Mouse (Mus musculus): ENCODE results near the gene Tmem119.

Gene Tmem119

DNA sequence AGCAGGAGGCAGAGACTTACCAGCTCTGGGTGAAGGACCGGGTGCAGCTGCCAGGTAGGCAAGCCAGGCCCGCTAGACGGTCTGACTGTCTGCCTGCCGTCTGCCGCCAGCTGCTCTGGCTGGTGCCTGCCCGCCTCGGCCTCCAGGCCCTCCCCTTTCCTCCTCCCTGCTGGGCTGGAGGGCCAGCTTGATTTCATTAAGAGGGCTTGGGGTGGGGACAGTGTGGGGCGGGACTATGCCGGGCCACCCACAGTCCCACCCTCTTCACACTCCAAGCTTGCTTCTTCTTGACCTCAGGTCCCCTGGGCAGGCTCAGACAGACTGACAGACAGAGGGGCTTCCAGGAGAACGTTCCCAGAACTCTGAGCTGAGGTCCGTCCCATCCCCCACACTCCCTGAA lies at the start of gene Tmem119:
Gene Tmem119, minus strand, starts transcription at position 237 of the 400 bp plus-strand sequence.
- DNase-seq: no peak

DNA sequence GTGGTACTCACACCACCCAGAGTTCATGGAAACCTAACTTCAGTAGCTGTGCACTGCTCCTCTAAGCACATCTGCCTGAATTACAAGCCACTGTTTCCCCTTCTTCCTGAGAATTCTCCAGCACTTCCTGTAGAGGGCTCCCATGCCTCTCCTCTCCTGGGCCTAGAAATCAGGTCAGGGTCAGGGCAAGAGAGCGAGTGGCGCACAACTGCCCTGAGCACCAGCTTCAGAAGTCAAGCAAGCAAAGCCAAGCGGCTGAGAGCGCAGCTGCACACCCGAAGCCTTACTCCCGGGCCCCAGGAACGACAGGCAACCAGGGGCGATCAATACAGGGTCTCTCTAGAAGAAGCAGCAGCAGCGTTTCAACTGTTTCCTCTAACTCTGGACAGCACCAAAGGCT lies 47.3 kb upstream of the Tmem119 start:
- no peak for DNase-seq

DNA sequence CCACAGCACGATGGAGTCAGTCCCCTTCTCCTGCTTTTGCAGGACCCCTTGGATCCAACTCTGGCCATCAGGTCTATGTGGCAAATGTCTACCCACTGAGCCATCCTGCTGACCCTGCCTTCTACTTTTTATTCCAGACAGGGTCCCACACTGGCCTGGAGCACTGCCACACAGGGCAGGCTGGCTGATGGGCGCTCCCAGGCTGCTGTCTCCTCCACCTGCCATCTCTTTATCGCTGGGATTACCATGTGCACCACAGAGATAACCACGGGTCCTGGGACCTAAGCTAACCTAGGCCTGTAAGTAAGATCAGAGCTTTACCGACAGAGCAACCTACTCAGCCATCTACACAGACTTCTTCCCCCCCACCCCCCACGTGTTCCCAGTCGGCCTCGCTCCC lies 46.3 kb upstream of the Tmem119 start:
- DNase-seq: no peak

DNA sequence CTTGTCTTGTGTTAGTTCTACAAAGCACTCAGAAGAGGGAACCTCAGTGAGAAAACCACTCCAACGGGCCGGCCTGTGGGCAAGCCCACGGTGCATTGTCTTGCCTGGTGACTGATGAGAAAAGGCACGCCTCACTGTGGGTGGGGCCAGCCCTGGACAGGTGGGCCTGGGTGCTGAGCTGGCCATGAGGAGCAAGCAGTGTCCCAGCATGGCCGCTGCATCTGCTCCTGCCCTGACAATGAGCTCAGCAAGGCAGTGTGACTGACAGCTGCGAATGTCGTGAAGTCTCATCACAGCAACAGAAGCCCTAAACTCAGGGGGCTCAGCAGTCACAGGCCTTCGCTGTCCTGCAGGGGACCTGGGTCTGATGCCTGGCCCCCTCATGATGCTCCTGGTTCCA lies 45.3 kb upstream of the Tmem119 start:
- no peak for DNase-seq

DNA sequence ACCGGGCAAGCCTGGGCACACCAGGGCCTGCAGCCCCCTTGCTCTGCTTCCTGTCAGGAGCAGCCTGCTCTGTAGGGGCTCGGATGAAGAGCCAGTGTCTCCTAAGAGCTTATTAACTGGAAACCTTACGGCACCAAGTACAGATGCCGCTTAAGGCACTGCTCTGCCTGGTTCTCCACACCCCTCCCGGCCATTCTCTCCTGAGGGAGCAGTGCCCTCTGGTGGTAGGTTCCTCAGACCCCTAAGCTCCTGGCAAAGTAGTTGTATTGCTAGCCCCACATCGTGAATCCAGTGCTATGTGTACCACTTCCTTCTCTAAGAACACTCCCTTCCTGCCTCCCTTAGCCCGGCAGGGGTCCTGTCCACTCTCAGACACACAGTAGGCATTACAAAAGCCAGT lies 44.4 kb upstream of the Tmem119 start:
- peak; percentile 92 for DNase-seq

DNA sequence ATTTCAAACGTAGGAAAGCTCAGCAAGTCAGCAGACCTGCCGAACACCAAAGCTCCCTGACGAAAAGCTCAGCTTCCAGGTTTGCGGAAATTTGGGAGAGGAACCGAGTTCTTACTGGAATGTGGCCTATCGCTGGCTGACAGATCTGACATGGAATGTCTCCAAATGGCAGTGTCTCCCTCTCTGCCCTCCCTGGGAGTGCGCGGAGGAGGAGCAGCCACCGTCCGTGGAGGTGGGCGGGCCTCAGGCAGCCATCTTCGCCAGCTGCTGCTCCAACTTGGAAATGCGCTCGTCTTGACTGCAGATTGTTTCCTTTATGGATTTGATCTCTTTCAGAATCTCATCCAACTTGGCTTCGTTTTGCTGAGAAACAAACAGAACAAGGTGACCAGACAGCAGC lies 43.8 kb upstream of the Tmem119 start:
- DNase-seq: no peak

DNA sequence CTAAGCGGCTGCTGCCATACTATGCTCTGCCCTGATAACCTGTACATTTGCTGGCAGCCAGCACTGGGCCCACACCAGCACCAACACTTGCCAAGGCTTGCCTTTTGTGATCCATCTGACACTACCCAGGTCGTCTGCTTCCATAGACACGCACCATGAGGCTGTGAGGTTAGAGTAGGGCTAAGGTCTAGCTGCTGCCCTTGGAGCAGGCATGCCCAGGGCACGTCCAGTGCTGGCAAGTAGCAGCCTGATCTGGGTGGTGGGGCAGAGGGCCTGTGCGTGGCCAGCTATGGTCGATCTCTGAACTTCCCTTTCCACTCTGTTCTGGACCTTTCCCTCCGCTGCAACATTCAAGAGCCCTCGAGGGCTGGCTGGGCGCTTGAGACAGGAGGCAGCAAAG lies 42.6 kb upstream of the Tmem119 start:
- DNase-seq: no peak

DNA sequence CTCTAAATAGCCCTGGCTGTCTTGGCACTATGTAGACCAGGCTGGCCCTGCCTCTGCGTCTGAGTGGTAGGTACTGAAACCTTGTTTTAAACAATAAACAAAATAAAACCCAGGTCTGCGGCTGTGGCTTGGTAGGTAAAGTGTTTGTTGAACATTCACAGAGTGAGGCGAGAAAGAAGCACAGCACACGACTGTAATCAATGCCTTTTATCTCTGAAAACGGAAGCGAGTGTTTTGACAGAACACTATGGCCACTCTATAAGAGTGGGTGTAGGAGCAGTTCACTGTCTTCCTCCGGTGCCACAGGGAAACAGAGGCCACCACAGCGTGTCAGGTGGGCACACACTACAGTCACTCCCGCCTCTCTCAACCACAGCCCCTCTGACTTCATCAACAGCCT lies 41.9 kb upstream of the Tmem119 start:
- peak; percentile 18 for DNase-seq

DNA sequence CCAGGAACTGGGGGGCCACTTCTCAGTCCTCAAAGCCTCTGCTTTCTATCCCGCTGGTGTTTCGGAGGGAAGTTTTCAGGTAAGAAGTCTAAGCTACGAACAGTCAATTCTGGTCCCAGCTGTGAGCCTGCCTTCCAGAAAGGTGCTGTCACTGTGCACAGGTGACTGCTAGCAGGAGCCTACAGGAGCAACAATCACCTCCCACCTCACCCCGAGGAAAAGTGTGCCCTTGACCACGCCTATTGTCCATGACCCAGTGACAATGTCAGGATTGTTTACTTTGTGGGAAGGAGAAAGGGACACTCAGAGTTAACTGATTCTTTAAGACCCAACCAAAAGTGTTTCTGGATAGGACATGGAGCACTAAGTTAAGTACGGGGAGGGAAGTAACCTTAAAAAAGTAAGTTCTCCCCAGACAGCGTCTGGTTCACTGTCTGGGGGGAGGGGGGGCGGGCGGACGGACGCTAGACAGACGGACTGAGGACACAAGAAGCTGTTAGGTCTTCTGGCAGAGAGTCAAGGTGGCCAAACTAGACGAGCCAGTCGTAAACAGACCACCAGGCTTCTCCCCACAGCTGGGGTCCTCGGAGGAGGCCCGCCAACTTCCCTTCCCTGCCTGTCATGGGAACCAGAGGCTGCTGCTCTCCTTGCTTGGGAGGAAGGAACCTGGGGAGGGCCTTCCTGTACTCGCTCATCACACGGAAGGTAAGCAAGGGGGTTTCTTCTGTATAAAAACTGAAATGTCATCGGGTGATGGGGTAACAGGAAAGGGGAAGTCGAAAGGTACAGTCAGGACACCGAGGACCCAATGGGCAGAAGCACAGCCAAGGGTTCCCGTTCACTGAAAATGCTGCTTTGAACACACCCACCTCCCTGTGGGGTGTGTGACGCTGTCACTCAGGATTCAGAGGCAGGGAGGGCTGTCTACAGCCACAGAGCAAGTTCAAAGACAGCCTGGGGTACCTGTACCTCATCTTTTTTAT lies 41.2 kb upstream of the Tmem119 start:
- DNase-seq: peak; percentile 32

DNA sequence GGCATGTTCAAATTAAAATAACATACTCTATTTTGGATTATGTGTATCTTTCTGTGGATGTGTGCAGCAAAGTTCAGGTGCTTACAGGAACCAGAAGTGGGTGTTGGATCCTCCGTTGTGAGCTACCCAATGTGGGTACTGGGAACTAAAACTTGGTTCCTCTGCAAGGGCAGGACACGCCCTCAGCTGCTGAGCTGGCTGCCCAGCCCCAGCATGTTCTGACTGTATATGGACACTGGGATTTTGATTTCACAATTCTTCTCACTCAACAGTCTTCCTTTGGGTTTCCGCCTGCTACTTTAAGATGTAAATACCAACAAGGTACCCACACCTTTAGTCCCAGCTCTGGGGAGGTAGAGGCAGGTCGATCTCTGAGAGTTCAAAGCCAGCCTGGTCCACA lies 40.1 kb upstream of the Tmem119 start:
- DNase-seq: no peak

DNA sequence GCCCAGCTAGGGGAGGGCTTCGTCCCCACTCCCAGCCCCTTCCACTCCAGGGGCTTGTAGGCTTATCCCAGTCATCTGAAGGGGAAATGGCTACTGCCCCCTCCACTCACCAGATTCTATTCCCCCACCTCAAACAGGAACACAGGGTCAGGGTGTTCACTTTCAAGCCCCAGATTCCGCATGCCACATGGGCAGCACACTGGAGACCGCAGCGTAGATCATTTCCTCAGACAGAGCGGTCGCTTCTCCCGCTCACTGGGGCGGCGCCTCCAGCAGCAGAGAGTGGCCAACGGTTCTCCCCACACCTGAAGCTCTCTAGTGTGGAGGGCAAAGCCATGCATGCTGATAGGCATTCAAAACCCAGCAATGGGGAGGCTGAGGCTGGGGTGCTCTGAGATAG lies 36.6 kb upstream of the Tmem119 start:
- DNase-seq: peak; percentile 60

DNA sequence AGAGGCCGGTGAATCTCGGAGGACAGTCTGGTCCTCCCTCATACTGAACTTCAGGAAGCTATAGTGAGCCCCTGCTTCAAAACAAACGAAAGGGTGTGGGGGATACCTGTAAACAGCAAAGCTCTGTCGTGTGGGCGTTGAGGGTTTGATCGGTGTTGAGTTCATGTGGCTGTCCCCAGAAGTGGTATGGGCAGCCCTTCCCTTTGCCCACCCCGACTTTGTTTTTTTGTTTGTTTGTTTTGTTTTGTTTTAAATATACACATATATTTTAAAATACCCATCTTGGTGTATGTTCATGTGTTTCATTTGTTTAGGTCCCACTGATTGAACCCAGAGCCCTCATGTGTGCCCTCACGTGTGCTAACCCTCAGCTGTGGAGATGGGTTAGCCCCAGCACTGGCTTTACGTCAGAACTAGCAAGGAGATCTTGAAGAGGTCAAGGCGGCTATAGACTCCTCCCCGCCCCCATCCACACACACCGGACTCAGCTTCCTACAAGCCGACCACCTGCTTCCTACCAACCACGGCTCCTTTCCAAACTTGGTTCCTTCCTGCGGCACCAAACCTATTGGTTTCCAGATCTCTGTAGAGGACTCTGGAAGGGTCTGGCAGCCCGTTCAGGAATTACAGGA lies 33.1 kb upstream of the Tmem119 start:
- DNase-seq: peak; percentile 55

DNA sequence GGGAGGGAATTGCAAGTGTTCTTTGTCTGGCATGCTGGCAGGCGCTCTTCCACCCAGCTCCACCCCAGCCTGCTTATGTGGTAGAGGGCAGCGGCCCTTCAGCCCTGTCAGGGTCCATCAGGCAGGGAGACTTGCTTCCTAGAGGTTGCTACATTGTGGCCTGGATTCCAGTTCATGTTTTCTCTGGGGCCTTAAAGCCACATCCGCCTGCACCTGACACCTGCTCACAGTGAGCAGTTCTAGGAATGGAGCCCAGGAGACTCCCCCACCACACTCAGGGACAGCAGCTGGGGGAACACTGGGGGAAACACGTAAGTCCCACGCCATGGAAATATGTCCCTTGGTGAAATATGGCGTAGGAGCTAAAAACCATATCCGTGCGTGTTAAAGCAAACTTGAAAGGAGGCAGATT lies 32.2 kb upstream of the Tmem119 start, which contains the start of gene Selplg:
Gene Selplg, minus strand, starts transcription at position 155 of the 412 bp plus-strand sequence.
- peak; percentile 89 for DNase-seq

DNA sequence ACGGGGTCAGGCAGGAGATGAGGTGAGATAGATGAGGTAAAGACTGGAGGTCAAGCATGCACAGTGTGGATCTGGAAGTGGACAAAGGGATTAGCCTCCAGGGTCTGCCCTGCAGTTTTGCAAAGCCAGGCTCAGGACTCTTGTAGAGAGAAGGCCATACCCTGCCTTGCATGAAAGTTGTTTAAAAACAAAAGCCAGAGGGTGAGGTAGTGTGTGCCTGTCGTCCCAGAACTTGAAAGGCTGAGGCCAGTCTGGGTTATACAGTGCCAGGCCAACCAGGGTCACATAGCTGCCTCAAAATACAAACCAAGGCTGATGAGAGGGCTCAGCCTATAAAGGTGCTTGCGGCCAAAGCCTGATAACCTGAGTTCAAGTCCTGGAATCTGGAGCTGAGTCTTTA lies 31.4 kb upstream of the Tmem119 start:
- DNase-seq: peak; percentile 56

DNA sequence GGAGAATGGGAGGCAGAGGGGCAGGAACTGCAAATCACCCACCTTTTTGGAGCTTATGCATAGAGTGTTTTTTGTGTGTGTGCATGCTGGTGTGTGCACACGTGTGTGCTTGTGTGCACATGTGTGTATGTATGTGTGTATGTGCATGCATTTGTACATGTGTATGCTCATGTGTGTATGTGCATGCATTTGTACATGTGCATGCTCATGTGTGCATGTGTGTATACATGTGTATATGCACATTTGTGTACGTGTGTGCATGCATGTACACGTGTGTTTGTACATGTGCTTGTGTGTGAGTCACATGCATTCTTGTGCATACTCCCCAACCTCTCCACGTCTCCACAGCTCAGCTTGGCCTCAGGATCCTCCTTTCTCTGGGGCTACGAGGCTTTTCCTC lies 30.5 kb upstream of the Tmem119 start:
- DNase-seq: no peak

DNA sequence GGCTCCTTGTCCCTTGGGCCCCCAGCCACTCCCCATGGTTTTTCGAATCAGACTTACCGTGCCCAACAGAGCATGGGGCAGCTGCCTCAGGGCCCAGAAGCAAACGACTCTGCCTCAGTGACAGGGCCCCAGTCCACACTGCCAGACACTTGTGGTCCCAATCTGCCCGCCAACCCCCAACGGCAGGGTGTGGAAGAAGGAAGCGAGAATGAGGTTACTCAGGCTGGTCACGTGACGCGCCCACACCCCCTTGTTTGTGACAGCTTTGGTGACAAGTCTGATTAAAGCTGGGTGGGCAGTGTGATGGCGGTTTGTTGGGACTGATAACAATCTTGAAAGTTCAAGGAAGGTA lies 30.0 kb upstream of the Tmem119 start:
- peak; percentile 93 for DNase-seq

DNA sequence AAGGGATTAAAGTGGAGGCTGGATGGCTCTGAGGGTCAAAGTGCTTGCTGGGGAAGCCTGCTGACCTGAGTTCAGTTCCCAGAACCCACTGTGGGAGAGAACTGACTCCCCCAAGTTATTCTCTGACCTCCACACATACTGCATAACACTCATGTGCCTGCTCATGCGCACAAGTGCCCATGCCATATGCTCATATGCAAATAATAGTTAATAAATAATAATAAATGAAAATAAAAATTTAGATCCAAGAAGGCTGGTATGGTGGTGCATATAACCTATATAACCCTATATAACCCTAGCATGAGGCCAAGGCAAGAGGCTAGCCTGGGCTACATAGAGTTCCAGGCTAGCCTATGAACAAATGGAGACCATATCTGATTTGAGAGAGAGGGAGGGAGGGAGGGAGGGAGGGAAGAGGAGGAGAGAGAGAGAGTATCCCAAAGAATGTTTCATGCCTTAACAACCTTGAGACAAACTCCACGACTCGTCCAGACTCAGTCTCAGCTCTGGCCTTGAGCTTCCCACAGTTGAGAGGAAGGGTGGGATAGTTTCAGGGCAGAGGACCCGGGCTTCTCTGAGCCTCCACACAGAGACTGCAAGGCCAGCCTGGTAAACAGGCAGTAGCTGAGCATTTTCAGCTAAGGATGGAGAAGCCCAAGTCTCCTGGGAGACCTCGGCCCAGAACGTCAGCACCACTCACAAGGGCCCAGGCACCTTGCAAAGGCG lies 29.4 kb upstream of the Tmem119 start:
- no peak for DNase-seq

DNA sequence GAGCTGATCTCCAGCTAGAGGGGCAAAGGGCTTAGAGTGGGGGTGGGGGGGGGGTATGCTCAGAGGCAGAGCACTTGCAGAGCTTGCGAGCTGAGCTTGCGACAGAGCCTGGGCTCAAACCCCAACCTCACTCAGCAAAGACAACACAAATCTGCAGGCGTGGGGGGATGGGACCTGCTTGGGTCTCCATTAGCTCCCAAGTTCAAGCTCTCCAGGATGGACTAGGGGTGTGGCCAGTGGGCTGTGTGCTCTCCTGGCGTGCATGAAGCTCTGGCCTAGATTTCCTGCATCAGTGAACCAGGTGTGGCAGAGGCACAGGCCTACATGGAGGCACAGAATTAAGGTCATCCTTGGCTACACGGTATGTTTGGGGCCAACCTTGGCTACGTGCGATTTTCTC lies 28.2 kb upstream of the Tmem119 start:
- peak; percentile 69 for DNase-seq

DNA sequence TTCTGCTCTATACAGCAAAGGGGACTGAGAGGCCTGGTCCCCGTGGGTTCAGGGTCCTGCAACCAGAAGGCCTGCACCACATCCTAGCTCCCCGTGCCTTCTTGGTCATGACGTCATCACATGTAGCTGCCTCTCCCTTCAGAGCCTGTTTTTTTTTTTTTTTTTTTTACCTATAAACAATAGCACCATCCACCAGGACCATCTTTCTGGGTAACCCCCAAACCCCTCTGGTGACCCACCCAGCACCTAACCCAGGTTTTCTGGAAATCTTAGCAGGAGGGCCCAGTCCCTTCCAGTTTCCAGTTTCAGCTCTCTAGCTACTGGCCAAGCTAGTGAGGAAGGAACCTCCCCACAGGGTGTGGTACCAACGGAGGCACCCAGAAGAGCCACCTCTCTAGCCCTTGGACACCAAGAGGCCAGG lies 27.7 kb upstream of the Tmem119 start:
- peak; percentile 51 for DNase-seq

DNA sequence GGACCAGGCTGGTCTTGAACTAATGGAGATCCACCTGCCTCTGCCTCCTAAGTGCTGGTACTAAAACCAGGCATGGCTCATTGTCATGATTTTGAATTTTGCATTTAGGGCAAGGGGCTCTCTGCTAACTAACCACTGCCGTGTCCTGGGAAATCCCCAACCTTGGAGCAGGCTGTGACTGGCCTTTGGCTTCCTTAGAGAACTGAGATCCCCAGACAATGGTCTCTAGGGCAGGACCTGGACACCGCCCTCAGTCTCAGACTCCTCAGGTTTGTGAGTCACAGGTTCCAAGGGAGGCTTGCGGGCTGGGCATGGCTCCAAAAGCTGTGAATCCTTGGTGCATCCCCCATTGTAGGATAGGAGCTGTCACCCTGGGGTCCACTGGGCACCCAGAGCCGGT lies 26.3 kb upstream of the Tmem119 start:
- no peak for DNase-seq

DNA sequence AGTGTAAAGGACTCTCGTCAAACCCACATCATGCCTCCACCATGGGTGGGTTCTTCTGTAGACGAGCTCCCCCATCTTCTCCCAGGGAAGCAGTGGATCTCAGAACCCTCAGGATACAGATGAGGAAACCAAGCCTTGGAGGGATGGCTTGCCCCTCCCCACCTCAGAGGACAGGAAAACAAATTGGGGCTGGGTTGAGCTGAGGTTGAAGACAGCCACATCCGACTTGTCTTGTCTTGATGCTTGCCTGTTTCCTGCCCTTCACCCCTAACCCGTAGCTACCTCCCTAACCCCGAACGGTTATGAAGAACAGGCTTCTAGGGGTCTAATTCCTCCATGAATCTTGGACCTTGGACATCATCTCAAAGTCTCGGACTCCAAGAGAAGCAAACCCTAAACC lies 25.2 kb upstream of the Tmem119 start:
- DNase-seq: peak; percentile 68

DNA sequence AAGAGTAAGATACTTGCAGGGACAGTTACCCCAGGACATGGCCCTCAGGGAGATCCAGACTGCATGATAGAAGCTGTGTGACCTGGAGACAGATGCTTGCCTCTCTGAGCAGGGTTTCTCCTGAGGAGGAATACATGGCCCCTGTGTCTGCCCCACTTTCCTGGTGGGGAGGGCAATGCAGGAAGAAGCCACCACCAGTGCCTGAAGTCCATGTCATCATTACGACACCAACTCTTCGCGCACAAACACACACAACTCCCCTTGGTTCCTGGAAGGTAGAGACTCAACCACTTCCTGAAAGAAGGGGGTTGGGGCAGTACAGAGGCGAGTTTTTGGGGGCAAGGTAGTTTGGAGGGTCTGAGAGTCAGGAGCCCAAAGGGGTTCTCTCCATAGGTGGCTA lies 23.9 kb upstream of the Tmem119 start:
- peak; percentile 50 for DNase-seq

DNA sequence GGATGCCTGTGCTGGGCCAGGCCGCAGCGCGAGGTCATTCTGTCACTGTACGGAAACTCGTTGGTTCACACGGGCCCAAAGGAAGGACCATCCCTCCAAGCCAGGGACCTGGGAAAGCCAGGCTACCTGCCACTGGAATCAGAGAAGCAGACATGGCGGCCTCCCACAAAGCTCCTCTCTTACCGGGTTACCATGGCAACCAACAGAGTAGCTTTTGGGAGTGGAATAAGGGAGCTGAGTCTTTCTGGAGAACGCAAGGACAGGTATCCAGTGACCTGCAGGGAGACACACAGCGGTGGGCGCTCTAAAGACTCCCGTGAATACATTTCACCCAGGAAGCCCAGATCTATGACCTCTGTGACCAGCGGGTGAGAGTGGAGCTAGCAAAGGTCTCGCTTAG lies 18.3 kb upstream of the Tmem119 start:
- no peak for DNase-seq

Data from thymus, postnatal 25 days (tissue).